Mouse (Mus musculus) splenic B cell, adult 2 months (primary cell): Measurements from ENCODE around the gene Slc5a2.

Experiments used
- DNase-seq: peaks from one replicate; pipeline ENCODE4 v3.0.0-alpha.2; 2011; ENCODE audit warnings: low read depth, low spot score
- H3K27me3 ChIP-seq: 2 replicates; pipeline ENCODE4 v1.6.1; 2012; ENCODE audit warnings: mild to moderate bottlenecking, low read length, moderate library complexity, mixed read lengths; ENCODE audit not compliant: control insufficient read depth, poor library complexity, insufficient read depth, severe bottlenecking
- H3K36me3 ChIP-seq: 2 replicates; pipeline ENCODE4 v1.6.1; 2012; ENCODE audit warnings: mild to moderate bottlenecking, low read length, moderate library complexity, mixed read lengths; ENCODE audit not compliant: control insufficient read depth, poor library complexity, insufficient read depth, severe bottlenecking

Slc5a2 gene

GRCm38 (mm10) chr7:128270431-128270850 is 5.0 kb downstream of the Slc5a2 start:
- Histone ChIP-seq H3K36me3 (no peaks in the 10 kb centered on the region; the same call in none of the 2 replicates), H3K27me3 (no peaks in the 10 kb centered on the region)
- no peak for DNase-seq

DNA sequence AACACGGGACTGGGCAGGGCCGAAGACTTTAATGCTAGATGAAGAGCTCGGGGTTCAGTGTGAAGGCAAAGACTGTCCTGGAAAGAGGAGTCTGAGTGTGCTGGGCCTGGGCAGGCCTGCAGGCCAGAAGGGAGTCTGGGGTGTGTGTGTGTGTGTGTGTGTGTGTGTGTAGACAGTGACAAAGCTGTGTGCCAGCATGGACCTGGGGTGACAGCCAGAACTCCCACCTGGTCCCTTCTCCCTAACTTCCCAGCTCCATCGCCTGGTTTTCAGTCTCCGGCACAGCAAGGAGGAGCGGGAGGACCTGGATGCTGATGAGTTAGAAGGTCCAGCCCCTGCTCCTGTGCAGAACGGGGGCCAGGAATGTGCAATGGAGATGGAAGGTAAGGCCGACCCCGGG is 6.0 kb downstream of the Slc5a2 start:
- H3K27me3 ChIP-seq, result no peaks in the 10 kb centered on the region
- no peak for DNase-seq

GRCm38 (mm10) chr7:128276051-128276450 is 10.6 kb downstream of the Slc5a2 start:
- Histone ChIP-seq H3K36me3 (peaks cover 10% of the 10 kb centered on the region), H3K27me3 (no peaks in the 10 kb centered on the region)
- no peak for DNase-seq

More for the DNA sequence above, 6.0 kb downstream of the Slc5a2 start:
- no peaks in the 10 kb centered on the region; the same call in none of the 2 replicates for H3K36me3 ChIP-seq

- Histone ChIP-seq H3K27me3 (no peaks in the 10 kb centered on the region), H3K36me3 (peaks cover 10% of the 10 kb centered on the region)
- no peak for DNase-seq
Observed at GRCm38 (mm10) chr7:128279750-128280149, 14.3 kb downstream of the Slc5a2 start.

DNA sequence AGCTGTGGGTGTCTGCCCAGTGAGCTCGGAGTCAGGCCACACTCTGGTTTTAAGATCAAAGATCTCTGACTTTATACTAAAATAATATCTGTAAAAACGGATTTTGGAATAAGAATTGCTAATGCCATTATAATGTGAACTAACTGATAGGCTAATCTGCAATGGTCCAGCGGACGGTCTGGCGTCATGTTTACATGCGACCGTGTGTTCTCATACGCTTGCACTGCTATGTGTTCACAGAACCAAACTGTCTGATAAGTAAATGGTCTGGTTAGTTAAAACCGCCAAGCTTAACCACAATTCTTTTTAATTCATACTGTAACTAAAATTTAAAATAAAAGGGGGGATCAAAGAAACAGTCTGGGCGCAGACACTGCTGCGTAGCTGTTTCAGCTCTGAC is 16.3 kb downstream of the Slc5a2 start:
- peaks cover 10% of the 10 kb centered on the region for H3K36me3 ChIP-seq
- no peak for DNase-seq
- H3K27me3 ChIP-seq, result no peaks in the 10 kb centered on the region

GRCm38 (mm10) chr7:128282532-128283244 is 17.2 kb downstream of the Slc5a2 start:
- H3K27me3 ChIP-seq, result no peaks in the 10 kb centered on the region
- H3K36me3 ChIP-seq, result peaks cover 10% of the 10 kb centered on the region
- no peak for DNase-seq

DNA sequence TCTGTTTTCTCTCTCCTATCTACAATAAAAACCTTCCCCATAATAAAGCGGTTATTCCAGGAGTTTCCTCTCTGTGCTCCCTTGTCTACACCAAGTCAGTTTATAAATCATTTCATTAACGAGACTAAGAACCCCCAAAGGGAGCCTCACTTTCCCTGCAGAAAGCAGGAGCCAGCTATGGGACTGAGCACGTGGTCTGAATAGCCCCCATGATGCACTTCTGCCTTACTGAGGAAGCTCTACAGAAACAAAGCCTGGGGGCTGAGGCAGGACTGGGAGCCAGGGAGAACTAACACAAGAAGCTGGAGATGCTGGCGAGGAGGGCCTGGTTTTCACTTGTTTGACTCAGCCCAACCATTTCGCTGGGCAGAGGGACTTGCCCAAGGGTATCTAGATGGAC is 18.6 kb downstream of the Slc5a2 start:
- no peak for DNase-seq
- Histone ChIP-seq H3K36me3 (peaks cover 5% of the 10 kb centered on the region; the same call in 1 of the 2 replicates), H3K27me3 (no peaks in the 10 kb centered on the region)

GRCm38 (mm10) chr7:128285060-128285459 is 19.6 kb downstream of the Slc5a2 start:
- Histone ChIP-seq H3K36me3 (peaks cover 2% of the 10 kb centered on the region; the same call in 1 of the 2 replicates), H3K27me3 (no peaks in the 10 kb centered on the region)
- DNase-seq, result no peak

DNA sequence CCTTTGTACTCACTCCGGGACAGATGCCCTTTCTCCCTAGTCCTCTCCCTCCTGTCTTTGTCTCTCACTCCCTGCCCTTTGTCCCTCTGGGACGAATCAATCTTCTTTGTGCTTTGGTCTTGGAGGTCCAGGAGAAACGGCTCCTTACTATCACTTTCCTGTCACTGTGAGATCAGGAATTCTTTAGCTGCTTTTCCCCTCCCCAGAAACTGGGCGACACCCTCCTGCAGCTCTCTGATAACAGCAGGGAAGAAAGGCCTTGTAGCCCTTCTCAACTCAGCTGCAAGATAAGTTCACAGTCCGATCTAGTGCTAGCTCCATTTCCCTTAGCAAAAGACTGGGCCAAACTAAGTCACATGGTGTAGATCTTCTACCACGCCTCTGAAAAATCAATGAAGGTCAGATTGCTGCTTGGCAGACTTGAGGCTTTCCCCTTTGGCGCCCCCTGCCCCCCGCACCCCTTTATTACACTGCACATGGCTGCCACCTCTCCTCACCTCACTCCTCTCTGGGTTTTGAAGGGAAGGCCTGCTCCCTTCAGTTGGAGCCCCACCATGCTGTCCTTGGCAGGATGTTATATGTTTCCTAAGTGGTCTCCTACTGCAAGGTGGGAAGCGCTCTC is 23.6 kb downstream of the Slc5a2 start:
- peak; percentile 35 for DNase-seq
- H3K27me3 ChIP-seq, result no peaks in the 10 kb centered on the region
- peaks cover 2% of the 10 kb centered on the region for H3K36me3 ChIP-seq

DNA sequence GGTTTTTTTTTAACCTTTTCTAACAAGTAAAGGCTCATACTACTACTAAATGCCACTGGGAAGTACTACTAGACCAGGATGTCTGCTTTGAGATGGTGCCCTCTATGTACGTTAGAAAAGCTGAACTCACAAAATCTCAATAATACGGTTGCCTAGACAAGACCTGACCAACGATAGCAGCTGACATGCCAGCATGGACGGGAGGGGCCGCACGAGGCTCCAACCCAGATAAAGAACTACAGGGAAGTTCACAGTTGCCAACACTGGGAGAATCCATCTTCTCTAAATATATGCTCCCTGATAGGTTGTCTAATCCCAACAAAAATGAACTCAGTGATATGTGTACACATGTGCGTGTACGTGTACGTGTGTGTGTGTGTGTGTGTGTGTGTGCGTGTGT is 29.3 kb downstream of the Slc5a2 start:
- Histone ChIP-seq H3K36me3 (peaks cover 2% of the 10 kb centered on the region; the same call in 1 of the 2 replicates), H3K27me3 (no peaks in the 10 kb centered on the region)
- no peak for DNase-seq

- no peaks in the 10 kb centered on the region for H3K27me3 ChIP-seq
- DNase-seq, result no peak
- peaks cover 2% of the 10 kb centered on the region; the same call in 1 of the 2 replicates for H3K36me3 ChIP-seq
Observed at GRCm38 (mm10) chr7:128296514-128296913, 31.1 kb downstream of the Slc5a2 start.

GRCm38 (mm10) chr7:128297291-128297616 is 31.8 kb downstream of the Slc5a2 start:
- no peak for DNase-seq
- H3K27me3 ChIP-seq, result no peaks in the 10 kb centered on the region

GRCm38 (mm10) chr7:128297617-128298480 is 32.4 kb downstream of the Slc5a2 start, which contains the start of gene BC017158:
TSS of gene BC017158 (minus strand) at chr7:128298170.
- DNase-seq, result peak; percentile 74

More at GRCm38 (mm10) chr7:128297291-128297616, 31.8 kb downstream of the Slc5a2 start:
- peaks cover 2% of the 10 kb centered on the region; the same call in 1 of the 2 replicates for H3K36me3 ChIP-seq

DNA sequence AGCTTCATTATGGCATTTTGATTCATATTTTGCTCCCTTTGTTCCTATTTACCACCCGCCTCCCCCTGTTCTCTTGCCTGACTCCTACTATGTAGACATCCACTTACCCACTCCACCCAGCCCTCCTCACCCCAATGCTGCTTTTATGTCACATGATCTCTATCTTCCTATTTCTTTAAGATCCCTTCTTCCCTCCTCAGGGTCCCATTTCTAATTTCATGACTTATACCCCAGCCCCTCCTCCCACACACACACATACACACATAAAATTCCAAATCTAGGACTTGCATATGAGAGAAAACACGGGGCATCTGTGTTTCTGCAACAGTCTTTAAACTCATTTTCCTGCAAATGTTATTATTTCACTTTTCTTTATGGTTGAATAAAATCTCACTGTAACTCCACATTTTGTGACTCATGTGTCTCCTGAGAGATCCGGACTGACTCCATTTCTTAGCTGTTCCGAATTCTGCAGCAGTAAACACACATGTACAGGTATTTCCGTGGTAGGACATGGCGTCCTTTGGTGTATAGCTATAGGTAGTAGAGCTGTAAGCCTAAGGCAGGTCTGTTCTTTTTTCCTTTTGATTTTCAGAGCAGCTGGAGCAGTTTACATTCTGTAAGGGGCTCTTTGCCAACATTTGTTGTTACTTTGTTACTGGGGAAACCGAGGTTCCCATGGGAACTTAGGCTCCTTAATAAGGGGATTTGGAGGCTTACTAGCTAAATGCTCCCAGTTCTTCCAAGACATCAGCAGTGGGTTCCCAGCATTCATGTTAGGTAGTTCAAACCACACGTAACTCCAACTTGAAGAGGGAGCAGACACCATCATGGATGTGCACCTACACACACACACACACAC is 33.3 kb downstream of the Slc5a2 start:
- no peaks in the 10 kb centered on the region for H3K27me3 ChIP-seq
- no peak for DNase-seq
- H3K36me3 ChIP-seq, result no peaks in the 10 kb centered on the region

More at GRCm38 (mm10) chr7:128297617-128298480, 32.4 kb downstream of the Slc5a2 start, which contains the start of gene BC017158:
- H3K36me3 ChIP-seq, result no peaks in the 10 kb centered on the region
- no peaks in the 10 kb centered on the region for H3K27me3 ChIP-seq
